Mouse (Mus musculus) forebrain, embryonic 12.5 days (tissue): ENCODE results near the gene Socs2. TPM values are rescaled to one million over a fixed set of nuclear protein-coding genes. Genes with fewer than 3 reads are reported as not detected.
A peak's percentile ranks its signal among the peaks of the same experiment; 100 is the strongest.

ENCODE experiments used
- ATAC-seq: fragments of 200-750 bp; cut with Nextera tagmentation; 2 replicates; pipeline ENCODE4 v1.8.0; 2017; ENCODE audit warnings: moderate TSS enrichment; ENCODE audit not compliant: low FRiP score
- H3K27ac ChIP-seq: fragments of 300-500 bp; sonication (generic); 2 replicates; pipeline ENCODE4 v1.5.1; 2016; ENCODE audit warnings: mild to moderate bottlenecking
- H3K27me3 ChIP-seq: fragments of 300-500 bp; sonication (generic); 2 replicates; pipeline ENCODE4 v1.6.1; 2016; ENCODE audit warnings: mild to moderate bottlenecking
- H3K36me3 ChIP-seq: fragments of 300-500 bp; sonication (generic); replicated peaks from 2 replicates; pipeline ENCODE4 v1.6.1; 2016; ENCODE audit warnings: mild to moderate bottlenecking
- H3K4me1 ChIP-seq: fragments of 300-500 bp; sonication (generic); 2 replicates; pipeline ENCODE4 v1.6.1; 2016
- H3K4me2 ChIP-seq: fragments of 300-500 bp; sonication (generic); 2 replicates; pipeline ENCODE4 v1.6.1; 2016; ENCODE audit warnings: mild to moderate bottlenecking, moderate library complexity
- H3K4me3 ChIP-seq: fragments of 300-500 bp; sonication (generic); replicated peaks from 2 replicates; pipeline ENCODE4 v1.5.1; 2016; ENCODE audit warnings: mild to moderate bottlenecking
- H3K9ac ChIP-seq: fragments of 300-500 bp; sonication (generic); 2 replicates; pipeline ENCODE4 v1.6.1; 2016; ENCODE audit warnings: mild to moderate bottlenecking
- H3K9me3 ChIP-seq: fragments of 300-500 bp; sonication (generic); 2 replicates; pipeline ENCODE4 v1.6.1; 2016
- WGBS: fragments of 180-500 bp; shearing (Covaris S2); methylation state at CpG from one replicate; pipeline ENCODE4 v1.1.7; 2016; 5-methylcytosine and 5-hydroxymethylcytosine counted together
- polyA plus RNA-seq: library from polyadenylated mRNA; unstranded; fragments of >200 nt; fragmentation: Nextera tagmentation; extraction: Ambion mirVana; gene quantifications from 2 replicates; pipeline ENCODE4 v1.2.1, GENCODE M21; 2016

Gene Socs2
- polyA plus RNA-seq, result 73.4 and 74.1 TPM in 2 replicates

- H3K4me1 ChIP-seq, result peaks cover 26% of the 10 kb centered on the region
- H3K9ac ChIP-seq, result peak within 1 kb of the TSS; percentile 82
- H3K27me3 ChIP-seq, result peaks cover 20% of the 10 kb centered on the region
- H3K4me3 ChIP-seq, result peak within 1 kb of the TSS; percentile 74
- no peaks in the 10 kb centered on the region for H3K9me3 ChIP-seq
- H3K4me2 ChIP-seq, result peak within 1 kb of the TSS; percentile 96
- WGBS, result under 1% methylated on average over 65 of the region's 66 CpGs
- H3K27ac ChIP-seq, result peak within 1 kb of the TSS; percentile 90
- peak; percentile 85 for ATAC-seq
- H3K36me3 ChIP-seq, result no peaks in the 10 kb centered on the region
Observed at GRCm38 (mm10) chr10:95416685-95417495, at the start of gene Socs2. TSS of gene Socs2 (minus strand) at chr10:95417180.

GRCm38 (mm10) chr10:95465485-95465896 lies 48.5 kb upstream of the Socs2 start:
- no peak overlapping the region for H3K4me2 ChIP-seq
- ATAC-seq, result no peak
- WGBS, result 76% methylated on average over 4 of the region's 4 CpGs
- H3K27me3 ChIP-seq, result no peaks in the 10 kb centered on the region
- no peak overlapping the region for H3K27ac ChIP-seq
- H3K9ac ChIP-seq, result no peak overlapping the region
- H3K4me1 ChIP-seq, result peaks cover 7% of the 10 kb centered on the region; the same call in 1 of the 2 replicates
- no peaks in the 10 kb centered on the region for H3K36me3 ChIP-seq
- no peaks in the 10 kb centered on the region for H3K9me3 ChIP-seq
- H3K4me3 ChIP-seq, result no peak overlapping the region

GRCm38 (mm10) chr10:95464527-95464926 lies 47.5 kb upstream of the Socs2 start:
- H3K4me1 ChIP-seq, result peaks cover 7% of the 10 kb centered on the region; the same call in 1 of the 2 replicates
- H3K4me3 ChIP-seq, result no peak overlapping the region
- no peak for ATAC-seq
- no peaks in the 10 kb centered on the region for H3K27me3 ChIP-seq
- 58% methylated on average over 6 of the region's 6 CpGs for WGBS
- no peaks in the 10 kb centered on the region for H3K9me3 ChIP-seq
- no peak overlapping the region for H3K9ac ChIP-seq
- no peak overlapping the region for H3K27ac ChIP-seq
- H3K4me2 ChIP-seq, result no peak overlapping the region
- no peaks in the 10 kb centered on the region for H3K36me3 ChIP-seq

GRCm38 (mm10) chr10:95462231-95462630 lies 45.3 kb upstream of the Socs2 start:
- no peak for ATAC-seq
- WGBS, result 76% methylated on average over 1 of the region's 1 CpGs
- no peaks in the 10 kb centered on the region for H3K36me3 ChIP-seq

GRCm38 (mm10) chr10:95461053-95461553 lies 44.1 kb upstream of the Socs2 start:
- Histone ChIP-seq H3K9ac (no peak overlapping the region), H3K27me3 (no peaks in the 10 kb centered on the region), H3K4me1 (peaks cover 7% of the 10 kb centered on the region; the same call in 1 of the 2 replicates), H3K4me3 (no peak overlapping the region), H3K36me3 (no peaks in the 10 kb centered on the region), H3K4me2 (no peak overlapping the region), H3K27ac (no peak overlapping the region), H3K9me3 (no peaks in the 10 kb centered on the region)
- 62% methylated on average over 4 of the region's 4 CpGs for WGBS
- ATAC-seq, result no peak

More at GRCm38 (mm10) chr10:95462231-95462630, 45.3 kb upstream of the Socs2 start:
- Histone ChIP-seq H3K9me3 (no peaks in the 10 kb centered on the region), H3K4me2 (no peak overlapping the region), H3K4me1 (peaks cover 7% of the 10 kb centered on the region; the same call in 1 of the 2 replicates), H3K4me3 (no peak overlapping the region), H3K27me3 (no peaks in the 10 kb centered on the region), H3K9ac (no peak overlapping the region), H3K27ac (no peak overlapping the region)

- Histone ChIP-seq H3K27me3 (no peaks in the 10 kb centered on the region), H3K4me3 (no peak overlapping the region), H3K27ac (no peak overlapping the region), H3K4me2 (no peak overlapping the region), H3K9ac (no peak overlapping the region), H3K36me3 (no peaks in the 10 kb centered on the region), H3K9me3 (no peaks in the 10 kb centered on the region), H3K4me1 (no peaks in the 10 kb centered on the region)
- ATAC-seq, result no peak
- 87% methylated on average over 9 of the region's 9 CpGs for WGBS
Observed at GRCm38 (mm10) chr10:95458050-95458806, 41.2 kb upstream of the Socs2 start.

- no peak overlapping the region for H3K27ac ChIP-seq
- no peaks in the 10 kb centered on the region for H3K36me3 ChIP-seq
- H3K27me3 ChIP-seq, result no peaks in the 10 kb centered on the region
- H3K4me1 ChIP-seq, result no peaks in the 10 kb centered on the region
- no peak overlapping the region for H3K4me2 ChIP-seq
- H3K9ac ChIP-seq, result no peak overlapping the region
- WGBS, result 86% methylated on average over 8 of the region's 8 CpGs
- no peaks in the 10 kb centered on the region for H3K9me3 ChIP-seq
- no peak overlapping the region for H3K4me3 ChIP-seq
- ATAC-seq, result no peak
Observed at GRCm38 (mm10) chr10:95457367-95458049, 40.5 kb upstream of the Socs2 start.

GRCm38 (mm10) chr10:95456103-95456502 lies 39.1 kb upstream of the Socs2 start:
- Histone ChIP-seq H3K36me3 (no peaks in the 10 kb centered on the region), H3K27me3 (no peaks in the 10 kb centered on the region), H3K9me3 (no peaks in the 10 kb centered on the region), H3K4me1 (no peaks in the 10 kb centered on the region), H3K4me3 (no peak overlapping the region), H3K27ac (no peak overlapping the region), H3K4me2 (no peak overlapping the region), H3K9ac (no peak overlapping the region)
- 61% methylated on average over 2 of the region's 2 CpGs for WGBS
- ATAC-seq, result no peak

- Histone ChIP-seq H3K9ac (no peak overlapping the region), H3K9me3 (no peaks in the 10 kb centered on the region), H3K4me1 (no peaks in the 10 kb centered on the region), H3K27ac (no peak overlapping the region), H3K36me3 (no peaks in the 10 kb centered on the region), H3K4me2 (no peak overlapping the region), H3K27me3 (no peaks in the 10 kb centered on the region), H3K4me3 (no peak overlapping the region)
- no peak for ATAC-seq
- WGBS, result 90% methylated on average over 5 of the region's 5 CpGs
Observed at GRCm38 (mm10) chr10:95453282-95453681, 36.3 kb upstream of the Socs2 start.

GRCm38 (mm10) chr10:95449033-95449432 lies 32.1 kb upstream of the Socs2 start:
- no peak for ATAC-seq

GRCm38 (mm10) chr10:95447954-95448353 lies 31.0 kb upstream of the Socs2 start:
- Histone ChIP-seq H3K4me3 (no peak overlapping the region), H3K27me3 (no peaks in the 10 kb centered on the region), H3K27ac (no peak overlapping the region), H3K36me3 (no peaks in the 10 kb centered on the region), H3K9ac (no peak overlapping the region), H3K9me3 (no peaks in the 10 kb centered on the region), H3K4me2 (no peak overlapping the region), H3K4me1 (no peaks in the 10 kb centered on the region)
- ATAC-seq, result no peak
- 94% methylated on average over 16 of the region's 16 CpGs for WGBS

More at GRCm38 (mm10) chr10:95449033-95449432, 32.1 kb upstream of the Socs2 start:
- Histone ChIP-seq H3K27ac (no peak overlapping the region), H3K9ac (no peak overlapping the region), H3K9me3 (no peaks in the 10 kb centered on the region), H3K27me3 (no peaks in the 10 kb centered on the region), H3K4me2 (no peak overlapping the region), H3K4me3 (no peak overlapping the region), H3K36me3 (no peaks in the 10 kb centered on the region), H3K4me1 (no peaks in the 10 kb centered on the region)
- WGBS, result 91% methylated on average over 6 of the region's 6 CpGs
